Mouse (Mus musculus) adrenal gland, postnatal 25 days (tissue): ENCODE measurements around the gene Cox7a1. TPM values are rescaled to one million over a fixed set of nuclear protein-coding genes. Genes with fewer than 3 reads are reported as not detected.
"Not testable (repeated sequence)": the region's sequence is repeated elsewhere in the genome, so short reads cannot be mapped to it uniquely, and the experiment has no call there.

Experiments
- DNase-seq: peaks from one replicate; pipeline ENCODE4 v3.0.0; 2021; ENCODE audit warnings: mixed read lengths
- total RNA-seq: library from RNA; stranded (reverse); gene quantifications from 2 replicates; pipeline ENCODE4 v1.2.3, GENCODE M21; 2021

Cox7a1 gene
- total RNA-seq, 1 experiment from 2014 or later = 288 TPM

DNA sequence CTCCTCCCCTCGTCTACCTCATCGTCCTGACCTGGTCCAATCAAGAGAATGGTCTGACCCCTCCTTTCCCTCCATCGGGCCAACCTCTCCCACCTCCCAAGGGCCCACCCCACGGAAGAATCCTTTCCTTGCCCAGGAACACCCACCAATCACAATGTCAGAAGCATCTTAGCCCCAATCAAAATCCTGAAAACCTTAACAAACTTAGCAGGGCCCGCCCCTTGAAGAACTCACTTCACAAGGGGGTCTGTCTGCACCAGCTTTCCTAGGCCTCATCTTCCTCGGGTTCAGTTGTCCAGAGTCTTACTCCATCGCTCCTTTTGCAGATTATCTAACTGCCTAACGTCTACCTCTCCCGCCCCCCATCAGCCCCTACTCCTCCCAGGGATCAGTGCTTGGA is 9.1 kb downstream of the Cox7a1 start:
- no peak for DNase-seq

DNA sequence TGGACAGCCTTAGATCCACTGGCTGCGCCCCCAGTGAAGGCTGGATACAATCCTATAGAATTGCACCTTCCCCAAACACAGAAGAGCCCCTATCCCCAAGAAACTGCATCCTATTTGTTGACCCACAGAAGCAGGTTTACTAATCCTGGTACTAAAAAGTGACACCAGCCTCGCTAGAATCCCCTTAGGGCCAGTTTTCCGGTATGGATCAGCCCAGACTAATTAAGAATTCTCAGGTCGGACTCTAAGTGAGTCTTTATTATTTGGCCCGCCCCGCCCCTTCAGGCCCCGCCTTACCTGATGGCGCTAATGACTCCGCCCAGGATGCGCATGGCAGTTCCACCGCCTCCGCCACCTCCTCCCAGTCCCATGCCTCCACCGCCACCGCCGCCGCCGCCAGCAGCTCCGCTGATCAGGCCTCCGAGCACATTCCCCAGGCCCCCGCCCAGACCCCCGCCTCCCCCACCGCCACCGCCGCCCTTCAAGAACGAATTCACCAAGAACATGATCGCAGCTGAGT is 9.7 kb downstream of the Cox7a1 start:
- DNase-seq = peak; percentile 87

DNA sequence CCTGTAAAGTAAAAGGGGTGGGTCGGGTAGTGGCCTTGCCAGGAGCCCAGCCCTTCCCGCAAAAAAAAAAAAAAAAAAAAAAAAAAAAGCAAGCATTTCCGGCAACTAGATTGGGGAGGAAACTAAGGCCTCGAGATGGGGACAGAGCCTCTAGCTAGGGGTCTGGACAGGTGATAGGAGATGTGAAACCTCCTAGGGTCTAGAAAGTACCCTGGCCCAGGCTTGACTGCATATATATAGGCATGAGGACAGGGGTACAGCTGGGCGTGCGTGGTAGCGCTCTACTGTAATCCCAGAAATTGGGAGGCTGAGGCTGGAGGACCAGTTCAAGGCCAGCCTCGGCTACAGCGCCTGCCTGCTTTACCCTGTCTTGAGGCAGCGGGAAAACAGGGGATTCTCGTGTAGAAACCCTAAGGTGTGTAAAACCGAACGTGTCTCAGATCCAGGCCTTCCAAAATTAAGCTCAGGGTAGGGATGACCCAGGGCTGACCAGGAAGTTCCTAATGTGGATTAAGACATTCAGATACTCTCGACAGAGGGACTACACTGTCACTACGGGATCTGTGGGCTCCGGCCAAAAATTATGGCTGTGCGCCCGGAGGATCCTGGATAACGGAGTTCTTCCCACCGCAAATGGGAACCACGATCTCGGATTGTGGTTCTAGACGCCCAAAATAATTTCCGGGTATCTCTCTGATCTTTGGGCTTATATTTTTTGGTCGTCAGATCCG is 10.3 kb downstream of the Cox7a1 start:
- peak; percentile 59 for DNase-seq

DNA sequence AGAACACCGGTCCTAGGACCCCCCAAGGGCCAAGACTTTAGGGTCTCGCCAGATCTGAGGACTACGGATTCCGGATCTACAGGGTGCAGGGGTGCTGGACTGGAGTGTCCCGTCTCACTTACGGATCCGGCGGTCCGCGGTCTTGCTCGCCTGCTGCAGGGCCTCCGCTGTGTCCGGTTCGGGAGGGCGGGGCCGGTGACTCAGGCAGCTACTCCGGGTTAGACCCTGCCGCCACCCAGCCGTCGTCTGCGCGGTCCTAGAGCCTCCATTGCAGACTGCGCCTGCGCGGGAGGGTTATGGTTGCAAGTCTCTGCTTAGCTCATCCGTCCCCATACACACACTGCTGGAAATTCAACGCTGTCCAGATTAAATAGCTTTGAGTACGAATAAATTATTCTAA is 10.9 kb downstream of the Cox7a1 start:
- DNase-seq = peak; percentile 99

DNA sequence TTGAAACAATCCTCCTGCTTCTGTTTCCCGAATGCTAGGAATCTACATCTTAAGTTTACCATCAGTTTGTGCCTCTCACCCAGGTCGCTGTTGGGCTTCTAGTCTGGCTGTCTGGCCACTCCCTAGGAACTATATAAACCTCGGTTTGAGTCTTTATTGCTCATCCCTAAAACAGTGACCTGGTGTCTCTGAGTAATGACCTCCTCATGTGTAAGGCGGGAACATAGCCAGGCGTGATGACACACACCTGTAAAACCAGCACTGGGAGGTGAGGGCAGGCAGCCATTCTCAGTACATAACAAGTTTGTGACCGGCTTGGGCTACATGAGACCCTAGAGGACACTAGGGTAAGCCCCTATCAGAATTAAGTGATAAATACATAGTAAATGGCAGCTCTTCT is 11.5 kb downstream of the Cox7a1 start:
- DNase-seq = peak; percentile 38

DNA sequence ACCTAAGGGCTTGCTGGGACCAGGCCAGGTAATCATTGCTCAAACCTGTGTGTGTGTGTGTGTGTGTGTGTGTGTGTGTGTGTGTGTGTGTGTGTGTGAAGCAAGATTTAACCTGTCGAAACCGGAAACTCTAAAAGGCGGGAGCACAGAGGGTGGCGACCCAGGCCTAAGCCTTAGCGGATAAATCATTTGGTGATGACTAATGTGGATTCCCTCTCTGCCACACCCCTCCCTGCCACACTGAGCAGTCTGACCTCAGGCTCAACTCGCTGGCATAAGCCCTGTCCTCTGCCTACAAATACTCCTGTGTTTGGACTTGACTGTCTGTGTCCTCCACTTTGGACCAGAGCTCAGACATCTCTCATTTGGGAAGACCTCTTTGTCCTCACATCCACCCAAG is 12.2 kb downstream of the Cox7a1 start:
- DNase-seq = no peak

DNA sequence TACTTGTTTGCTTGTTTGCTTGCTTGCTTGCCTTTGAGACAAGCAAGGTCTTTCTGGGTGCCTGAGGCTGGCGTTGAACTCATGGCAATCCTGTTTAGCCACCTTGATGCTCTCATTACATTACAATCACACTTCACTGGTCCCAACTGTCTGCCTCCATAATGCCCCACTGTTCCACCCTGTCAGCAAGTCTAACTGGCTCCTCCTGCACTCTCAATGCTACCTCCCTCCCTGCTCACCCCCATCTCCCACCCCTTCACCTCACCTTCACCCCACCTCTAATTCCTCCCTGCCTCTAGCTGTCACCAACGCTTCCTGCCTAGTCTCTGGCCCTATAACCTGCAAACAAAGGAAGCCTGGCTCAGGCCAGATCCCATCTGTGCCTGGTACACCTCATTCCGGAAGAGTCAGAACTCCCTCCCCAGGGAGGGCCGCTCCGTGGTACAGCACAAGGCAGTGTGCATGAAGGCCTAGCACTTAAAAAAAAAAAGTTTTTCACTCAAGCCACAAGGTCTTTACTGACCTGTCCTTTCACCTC is 13.7 kb downstream of the Cox7a1 start:
- DNase-seq = no peak

DNA sequence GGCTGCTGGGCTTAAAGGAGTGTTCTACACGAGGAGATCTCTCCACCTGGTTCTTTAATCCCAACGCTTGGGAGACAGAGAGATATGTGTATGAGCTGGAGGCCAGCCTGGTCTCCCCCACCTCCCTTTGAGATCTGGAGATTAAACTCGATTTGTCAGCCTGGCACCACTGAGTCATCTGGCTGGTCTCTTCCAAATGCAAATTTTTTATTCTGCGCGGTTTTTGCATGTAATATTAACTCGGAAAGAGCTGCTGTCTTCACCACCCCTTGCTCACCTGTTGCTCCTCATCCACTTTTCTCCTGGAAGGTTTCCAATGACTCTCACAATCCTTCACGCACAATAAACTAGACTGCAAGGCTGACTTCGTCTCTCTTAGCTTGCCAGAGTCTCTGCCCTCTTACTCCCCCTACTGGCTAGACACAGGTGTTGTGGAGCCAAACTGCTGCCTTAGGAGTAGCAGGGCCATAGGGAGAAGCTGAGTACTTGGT is 14.6 kb downstream of the Cox7a1 start, which contains the start of gene Capns1:
Gene Capns1 (minus strand): TSS at position 331 of the 491 bp plus-strand sequence.
- DNase-seq = peak; percentile 47

DNA sequence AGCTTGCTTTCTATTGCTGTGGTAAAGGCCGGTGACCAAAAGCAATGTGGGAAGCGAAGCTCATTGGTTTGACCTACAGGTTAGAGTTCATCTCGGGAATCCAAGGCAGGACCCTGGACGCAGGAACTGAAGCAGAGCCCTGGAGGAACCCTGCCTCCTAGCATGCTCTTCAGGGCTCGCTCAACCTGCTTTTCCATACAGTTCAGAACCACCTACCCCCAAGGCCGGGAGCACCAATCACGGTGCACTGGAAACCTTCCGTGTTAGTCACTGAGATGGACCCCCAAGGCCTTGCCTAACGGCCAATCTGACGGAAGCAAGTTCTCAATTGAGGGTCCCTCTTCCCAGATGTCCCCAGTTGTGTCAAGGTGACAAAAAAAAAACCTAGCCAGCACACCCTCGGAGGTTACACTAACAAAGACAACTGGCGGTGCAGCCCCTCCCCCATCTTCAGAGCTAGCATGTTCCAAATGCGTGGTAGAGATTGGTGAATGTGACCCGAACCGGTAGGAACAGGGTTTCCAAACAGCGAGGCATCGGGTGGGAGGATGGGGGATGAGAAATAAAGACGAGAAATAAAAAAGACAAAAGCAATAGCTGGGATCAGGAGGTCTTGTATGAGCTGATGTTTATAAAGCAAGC is 15.7 kb downstream of the Cox7a1 start:
- DNase-seq = no peak

DNA sequence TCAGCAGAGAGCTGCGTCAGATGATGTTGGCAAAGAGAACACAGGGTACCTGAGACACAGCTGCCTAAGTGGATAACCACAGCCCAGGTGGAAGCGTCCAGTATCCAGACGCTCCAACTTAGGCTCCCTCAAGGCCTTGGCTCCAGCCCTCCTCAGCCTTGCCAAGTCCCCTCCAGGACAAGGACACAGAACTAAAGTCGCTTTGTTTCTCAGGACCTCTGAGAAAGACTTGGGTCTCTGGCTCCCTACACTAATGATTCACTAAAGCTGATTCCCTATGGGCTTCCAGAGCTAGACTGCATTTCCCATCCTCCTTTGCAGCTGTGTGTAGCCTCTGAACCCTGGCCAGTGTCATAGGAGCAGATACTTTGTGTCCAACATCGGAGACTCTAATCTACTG is 16.3 kb downstream of the Cox7a1 start:
- DNase-seq = no peak

DNA sequence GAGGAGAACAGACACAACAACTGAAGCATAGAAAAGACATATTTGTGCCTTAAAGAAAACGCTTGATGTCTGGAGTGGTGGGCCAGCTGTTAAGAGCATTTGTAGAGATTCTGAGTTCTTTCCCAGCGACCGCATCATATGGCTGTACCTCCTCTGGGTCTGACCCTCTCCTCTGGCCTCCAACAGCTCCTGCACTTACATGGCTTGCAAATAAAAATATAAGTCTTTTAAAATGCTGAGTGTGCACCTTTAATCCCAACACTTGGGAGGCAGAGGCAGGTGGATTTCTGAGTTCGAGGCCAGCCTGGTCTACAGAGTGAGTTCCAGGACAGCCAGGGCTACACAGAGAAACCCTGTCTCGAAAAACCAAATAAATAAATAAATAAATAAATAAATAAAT is 16.7 kb downstream of the Cox7a1 start:
- not testable (repeated sequence) for DNase-seq

DNA sequence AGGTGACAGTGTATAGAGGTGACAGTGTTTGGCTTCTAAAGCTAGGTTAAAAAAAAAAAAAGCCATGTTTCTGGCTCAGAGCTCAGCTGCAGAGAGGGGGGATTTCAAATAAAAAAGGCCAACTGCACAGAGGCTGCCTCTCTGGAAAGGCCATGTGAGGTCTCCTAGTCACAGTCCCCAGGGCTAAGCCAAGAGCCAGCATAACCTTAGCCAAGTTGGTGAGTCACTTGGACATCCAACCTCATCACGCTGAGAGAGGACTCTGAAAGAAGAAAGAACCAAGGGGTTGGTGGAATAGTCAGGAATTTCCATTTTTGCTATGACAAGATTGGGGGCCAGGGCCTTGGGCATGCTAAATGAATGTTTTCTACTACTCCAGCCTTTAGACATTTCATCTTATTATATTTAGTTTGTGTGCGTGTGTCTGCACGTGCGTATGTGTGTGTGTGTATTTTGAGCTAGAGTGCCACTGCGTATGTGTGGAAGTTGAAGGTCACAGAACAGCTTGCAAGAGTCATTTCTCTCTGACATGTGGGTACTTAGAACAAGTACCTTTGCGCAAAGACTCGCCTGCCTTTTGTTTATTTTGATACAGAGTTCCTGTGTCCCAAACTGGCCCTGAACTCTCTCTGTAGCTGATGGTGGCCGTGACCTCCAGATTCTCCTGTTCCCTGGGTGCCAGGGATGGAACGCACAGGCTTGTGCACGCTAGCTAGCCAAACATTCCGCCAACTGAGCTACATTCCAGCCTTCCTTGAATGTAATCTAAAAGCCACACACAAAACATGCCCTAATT is 19.1 kb downstream of the Cox7a1 start:
- peak; percentile 39 for DNase-seq

DNA sequence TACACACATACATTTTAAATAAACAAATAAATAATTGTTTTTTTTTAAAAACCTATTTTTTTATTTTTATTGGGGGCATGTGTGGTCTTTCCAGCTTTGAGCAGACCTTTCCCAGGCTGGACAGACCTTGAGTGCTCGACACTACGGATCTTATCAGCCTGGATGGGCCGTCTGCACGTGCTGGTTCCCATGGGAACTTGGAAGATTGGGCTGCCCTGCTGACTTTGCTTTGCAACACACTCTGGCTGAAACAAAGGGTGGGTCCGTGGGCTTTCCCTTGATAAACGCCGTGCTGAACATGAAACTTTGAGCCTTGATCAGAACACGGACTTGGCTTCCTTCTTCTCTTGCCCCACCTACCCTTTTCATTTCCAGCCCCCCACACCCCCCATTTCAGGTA is 20.4 kb downstream of the Cox7a1 start:
- peak; percentile 41 for DNase-seq

DNA sequence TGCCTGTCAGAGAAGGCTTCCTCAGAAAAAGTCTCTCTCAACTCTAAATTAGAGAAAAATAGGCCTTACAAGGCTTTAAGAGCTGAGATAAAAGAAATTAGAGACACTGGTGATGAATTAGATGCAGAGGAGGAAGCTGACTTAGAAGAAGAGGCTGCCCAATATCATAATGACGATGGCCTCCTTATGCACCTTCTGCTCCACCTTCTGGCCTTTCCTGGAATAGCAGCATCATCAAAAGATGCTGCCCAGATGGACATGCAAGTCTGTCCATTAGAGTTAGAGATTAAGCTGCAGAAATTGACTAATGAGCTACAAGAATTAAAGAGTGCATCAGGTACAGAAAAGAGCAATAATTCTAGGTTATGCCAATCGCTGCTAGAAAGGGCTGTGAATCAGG is 21.4 kb downstream of the Cox7a1 start:
- DNase-seq = peak; percentile 59

DNA sequence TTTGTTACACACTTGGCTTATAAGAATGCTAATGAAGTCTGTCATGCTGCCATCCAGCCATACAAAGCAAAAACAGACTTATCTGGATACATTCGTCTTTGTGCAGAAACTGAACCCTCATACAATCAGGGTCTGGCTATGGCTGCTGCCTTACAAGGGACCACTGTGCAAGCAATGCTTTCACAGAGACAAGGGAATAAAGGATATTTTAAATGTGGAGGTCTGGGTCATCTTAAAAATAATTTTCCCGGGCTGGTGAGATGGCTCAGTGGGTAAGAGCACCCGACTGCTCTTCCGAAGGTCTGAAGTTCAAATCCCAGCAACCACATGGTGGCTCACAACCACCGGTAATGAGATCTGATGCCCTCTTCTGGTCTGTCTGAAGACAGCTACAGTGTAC is 22.4 kb downstream of the Cox7a1 start:
- not testable (repeated sequence) for DNase-seq

DNA sequence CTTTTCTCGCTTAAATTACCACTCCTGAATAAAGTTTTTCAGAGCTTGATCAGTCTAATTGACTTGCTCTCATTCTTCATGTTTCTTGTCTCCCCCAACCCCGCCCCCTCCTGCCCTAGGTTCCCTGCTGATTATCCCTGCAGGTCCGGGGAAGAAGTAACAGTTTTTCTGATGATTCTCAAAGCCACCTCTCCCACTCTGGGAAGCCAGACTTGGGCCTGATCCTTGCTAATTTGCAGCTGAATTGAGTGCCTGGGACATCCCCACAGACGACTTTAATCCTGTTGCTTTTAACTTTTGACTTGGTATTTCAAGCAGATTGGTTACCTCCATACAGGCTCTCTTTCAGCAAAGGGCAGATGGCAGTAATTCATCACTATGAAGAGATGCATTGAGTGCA is 27.1 kb downstream of the Cox7a1 start:
- DNase-seq = no peak

DNA sequence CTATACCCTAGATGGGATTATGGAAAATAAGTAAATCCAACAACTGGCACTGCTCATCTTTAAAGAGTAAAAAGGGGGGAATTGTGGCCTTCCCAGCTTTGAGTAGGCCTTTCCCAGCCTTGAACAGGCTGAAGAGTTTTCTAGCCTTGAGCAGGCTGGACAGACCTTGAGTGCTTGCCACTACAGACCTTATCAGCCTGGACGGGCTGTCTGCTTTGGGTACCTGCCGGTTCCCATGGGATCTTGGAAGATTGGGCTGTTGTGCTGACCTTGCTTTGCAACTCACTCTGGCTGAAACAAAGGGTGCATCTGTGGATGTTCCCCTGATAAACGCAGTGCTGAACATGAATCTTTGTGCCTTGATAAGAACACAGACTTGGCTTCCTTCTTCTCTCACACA is 29.9 kb downstream of the Cox7a1 start:
- DNase-seq = no peak

DNA sequence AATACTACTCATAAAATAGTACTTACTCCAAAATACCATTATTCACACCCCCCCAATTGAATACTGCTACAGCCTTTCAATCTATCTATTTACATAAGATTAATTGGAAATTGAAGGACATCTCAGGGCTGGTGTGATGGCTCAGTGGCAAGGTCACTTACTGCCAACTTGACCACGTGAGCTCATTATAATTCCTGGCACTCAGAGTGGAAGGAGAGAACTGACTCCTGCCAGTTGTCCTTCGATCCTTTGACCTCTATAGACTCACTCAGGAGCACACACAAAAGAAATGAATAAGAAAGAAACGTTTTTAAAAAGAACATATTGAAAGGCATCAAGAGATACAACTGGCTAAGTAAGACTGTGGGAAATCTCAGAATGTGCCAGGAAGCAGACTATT is 31.9 kb downstream of the Cox7a1 start:
- DNase-seq = no peak

DNA sequence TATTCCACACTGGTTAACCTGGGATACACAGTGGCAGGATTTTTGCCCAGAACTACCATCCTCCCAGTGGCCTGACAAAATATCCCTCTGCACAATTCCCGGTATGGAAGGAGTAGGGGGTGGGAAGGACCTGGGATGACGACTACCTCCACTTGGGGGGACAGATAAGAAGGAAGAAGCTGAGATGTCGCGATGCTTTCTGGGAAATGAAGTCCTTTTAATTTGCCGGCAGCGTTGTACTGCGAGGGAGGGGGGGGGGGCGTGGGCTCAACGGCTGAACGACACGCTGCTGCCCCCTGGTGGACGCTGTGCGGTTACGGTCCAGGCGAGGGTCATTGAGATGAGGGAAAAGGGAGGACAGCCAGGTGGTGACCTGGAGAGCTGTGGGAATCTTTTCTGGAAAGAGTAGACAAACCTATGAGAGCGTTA is 32.8 kb downstream of the Cox7a1 start:
- DNase-seq = peak; percentile 83

DNA sequence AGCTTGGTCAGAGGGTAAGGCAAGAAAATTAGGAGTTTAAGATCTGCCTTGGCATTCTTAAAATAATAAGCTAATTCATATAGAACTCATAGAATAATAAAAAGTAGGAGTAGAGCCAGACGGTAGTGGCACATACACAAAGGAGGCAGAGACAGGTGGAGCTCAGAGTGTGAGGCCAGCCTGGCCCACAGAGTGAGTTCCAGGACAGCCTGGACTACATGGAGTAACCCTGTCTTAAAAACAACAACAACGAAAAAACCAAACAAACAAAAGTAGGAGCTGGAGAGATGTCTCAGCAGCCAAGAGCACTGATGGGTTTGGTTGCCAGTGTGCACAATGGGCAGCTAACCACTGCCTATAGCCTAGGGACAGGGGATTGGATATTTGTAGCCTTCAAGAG is 33.3 kb downstream of the Cox7a1 start:
- no peak for DNase-seq

DNA sequence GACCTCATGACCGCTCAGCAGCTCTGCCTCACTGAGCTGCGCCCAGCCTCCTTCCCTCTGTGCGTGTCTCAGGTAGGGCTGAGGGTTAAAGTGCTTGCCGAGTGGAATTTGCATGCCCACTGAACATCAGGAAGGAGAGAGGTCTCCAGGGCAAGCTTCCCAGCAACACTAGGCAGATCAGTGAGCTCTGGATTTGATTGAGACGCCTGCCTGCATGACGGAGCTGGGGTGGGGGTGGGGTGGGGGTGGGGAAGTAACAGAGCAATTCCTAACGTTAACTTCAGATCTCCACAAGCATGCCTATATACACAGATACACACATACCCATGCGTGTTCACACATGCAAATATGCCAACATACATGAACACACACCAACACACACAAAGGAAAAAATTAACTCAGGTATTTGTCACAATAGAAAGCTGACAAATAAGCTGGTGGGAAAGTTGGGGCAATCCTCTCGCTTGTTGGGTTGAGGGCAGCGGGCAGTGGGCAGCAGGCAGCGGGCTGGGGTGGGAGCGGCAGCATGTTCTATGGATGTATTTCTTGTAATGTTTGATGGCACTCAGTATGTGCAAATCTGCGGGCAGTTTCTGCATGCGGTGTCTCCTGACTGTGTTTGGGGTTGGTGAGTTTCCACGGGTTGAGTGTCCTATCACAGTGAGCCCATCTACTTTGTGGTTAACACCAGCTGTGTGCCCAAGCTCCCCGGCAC is 35.5 kb downstream of the Cox7a1 start:
- peak; percentile 52 for DNase-seq

DNA sequence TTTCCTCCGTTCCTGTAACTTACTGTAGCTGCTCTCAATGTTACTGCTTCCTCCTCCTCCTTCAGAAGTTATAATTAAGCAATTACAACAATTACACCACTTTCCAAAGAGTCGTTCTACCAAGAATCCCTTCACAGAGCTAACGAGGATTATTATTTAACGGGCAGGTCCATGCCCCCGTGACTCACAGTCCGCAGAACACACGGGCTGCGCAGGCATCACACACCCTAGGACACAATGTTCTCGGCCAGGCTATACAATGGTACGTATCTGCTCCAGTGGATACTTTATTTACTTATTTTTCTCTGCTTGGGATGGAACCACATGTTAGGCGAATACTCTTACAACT is 36.0 kb downstream of the Cox7a1 start:
- DNase-seq = no peak
